Mouse (Mus musculus) heart, embryonic 13.5 days (tissue): ENCODE results near the gene Sgcd. TPM values are rescaled to one million over a fixed set of nuclear protein-coding genes. Genes with fewer than 3 reads are reported as not detected.
A peak's percentile ranks its signal among the peaks of the same experiment; 100 is the strongest.

Source experiments
- ATAC-seq: fragments of 200-750 bp; cut with Nextera tagmentation; 2 replicates; pipeline ENCODE4 v1.8.0; 2017; ENCODE audit warnings: moderate TSS enrichment; ENCODE audit not compliant: insufficient number of reproducible peaks, low FRiP score, low TSS enrichment; ENCODE audit errors: extremely low read depth
- H3K27ac ChIP-seq: fragments of 300-500 bp; sonication (generic); replicated peaks from 2 replicates; pipeline ENCODE4 v1.5.1; 2015; ENCODE audit warnings: moderate library complexity, mild to moderate bottlenecking, inconsistent platforms
- H3K27me3 ChIP-seq: fragments of 300-500 bp; sonication (generic); replicated peaks from 2 replicates; pipeline ENCODE4 v1.6.1; 2015; ENCODE audit warnings: mild to moderate bottlenecking, inconsistent platforms
- H3K36me3 ChIP-seq: fragments of 300-500 bp; sonication (generic); 2 replicates; pipeline ENCODE4 v1.6.1; 2015; ENCODE audit warnings: mild to moderate bottlenecking, inconsistent platforms
- H3K4me1 ChIP-seq: fragments of 300-500 bp; sonication (generic); 2 replicates; pipeline ENCODE4 v1.6.1; 2015; ENCODE audit warnings: inconsistent platforms
- H3K4me2 ChIP-seq: fragments of 300-500 bp; sonication (generic); 2 replicates; pipeline ENCODE4 v1.6.1; 2015; ENCODE audit warnings: inconsistent platforms, mild to moderate bottlenecking, moderate library complexity
- H3K4me3 ChIP-seq: fragments of 300-500 bp; sonication (generic); 2 replicates; pipeline ENCODE4 v1.5.1; 2015; ENCODE audit warnings: moderate library complexity, mild to moderate bottlenecking, inconsistent platforms
- H3K9ac ChIP-seq: fragments of 300-500 bp; sonication (generic); 2 replicates; pipeline ENCODE4 v1.6.1; 2015; ENCODE audit warnings: inconsistent platforms, mild to moderate bottlenecking, moderate library complexity
- H3K9me3 ChIP-seq: fragments of 300-500 bp; sonication (generic); 2 replicates; pipeline ENCODE4 v1.6.1; 2016; ENCODE audit warnings: inconsistent platforms
- WGBS: fragments of 180-500 bp; shearing (Covaris S2); methylation state at CpG from one replicate; pipeline ENCODE4 v1.1.7; 2015; ENCODE audit warnings: mixed read lengths; 5-methylcytosine and 5-hydroxymethylcytosine counted together
- polyA plus RNA-seq: library from polyadenylated mRNA; unstranded; fragments of >200 nt; fragmentation: Nextera tagmentation; extraction: Ambion mirVana; gene quantifications from 2 replicates; pipeline ENCODE4 v1.2.1, GENCODE M21; 2015

The Sgcd gene
- polyA plus RNA-seq, 1 experiment from 2014 or later: 6.0 TPM

- H3K27me3 ChIP-seq: no peaks in the 10 kb centered on the region
- no peak for ATAC-seq
- WGBS: 53% methylated on average over 1 of the region's 1 CpGs
- no peak overlapping the region for H3K4me3 ChIP-seq
- no peak overlapping the region for H3K27ac ChIP-seq
- H3K9me3 ChIP-seq: no peaks in the 10 kb centered on the region
- H3K36me3 ChIP-seq: no peaks in the 10 kb centered on the region
- H3K4me1 ChIP-seq: no peaks in the 10 kb centered on the region
- H3K4me2 ChIP-seq: no peak overlapping the region
- no peak overlapping the region for H3K9ac ChIP-seq
These were observed 915.2 kb downstream of the Sgcd start for GRCm38 (mm10) chr11:47073538-47073937.

GRCm38 (mm10) chr11:47071161-47071560 is 917.6 kb downstream of the Sgcd start:
- ATAC-seq: no peak
- H3K36me3 ChIP-seq: no peaks in the 10 kb centered on the region
- WGBS: 79% methylated on average over 2 of the region's 2 CpGs

GRCm38 (mm10) chr11:47069769-47070384 is 918.9 kb downstream of the Sgcd start:
- Histone ChIP-seq H3K4me1 (no peaks in the 10 kb centered on the region), H3K9me3 (no peaks in the 10 kb centered on the region), H3K4me2 (no peak overlapping the region), H3K9ac (no peak overlapping the region), H3K4me3 (no peak overlapping the region), H3K36me3 (no peaks in the 10 kb centered on the region), H3K27me3 (no peaks in the 10 kb centered on the region), H3K27ac (no peak overlapping the region)
- no peak for ATAC-seq
- 77% methylated on average over 2 of the region's 2 CpGs for WGBS

More at GRCm38 (mm10) chr11:47071161-47071560, 917.6 kb downstream of the Sgcd start:
- H3K27ac ChIP-seq: no peak overlapping the region
- no peak overlapping the region for H3K4me3 ChIP-seq
- H3K9ac ChIP-seq: no peak overlapping the region
- H3K4me1 ChIP-seq: no peaks in the 10 kb centered on the region
- H3K27me3 ChIP-seq: no peaks in the 10 kb centered on the region
- no peaks in the 10 kb centered on the region for H3K9me3 ChIP-seq
- H3K4me2 ChIP-seq: no peak overlapping the region

- no peak for ATAC-seq
- Histone ChIP-seq H3K9me3 (no peaks in the 10 kb centered on the region), H3K27me3 (no peaks in the 10 kb centered on the region), H3K4me2 (no peak overlapping the region), H3K9ac (no peak overlapping the region), H3K4me3 (no peak overlapping the region), H3K27ac (no peak overlapping the region), H3K4me1 (peaks cover 6% of the 10 kb centered on the region; the same call in 1 of the 2 replicates), H3K36me3 (no peaks in the 10 kb centered on the region)
- WGBS: 55% methylated on average over 4 of the region's 4 CpGs
These were observed 925.1 kb downstream of the Sgcd start for GRCm38 (mm10) chr11:47063690-47064089.

GRCm38 (mm10) chr11:47050390-47050789 is 938.4 kb downstream of the Sgcd start:
- Histone ChIP-seq H3K27ac (no peak overlapping the region), H3K9ac (no peak overlapping the region), H3K9me3 (no peaks in the 10 kb centered on the region), H3K4me1 (peaks cover 20% of the 10 kb centered on the region), H3K4me2 (no peak overlapping the region), H3K36me3 (no peaks in the 10 kb centered on the region), H3K27me3 (no peaks in the 10 kb centered on the region), H3K4me3 (no peak overlapping the region)
- ATAC-seq: no peak
- WGBS: 40% methylated on average over 2 of the region's 2 CpGs

GRCm38 (mm10) chr11:47049756-47050155 is 939.0 kb downstream of the Sgcd start:
- ATAC-seq: no peak
- 72% methylated on average over 4 of the region's 4 CpGs for WGBS

GRCm38 (mm10) chr11:47032318-47032717 is 956.5 kb downstream of the Sgcd start:
- H3K9me3 ChIP-seq: no peaks in the 10 kb centered on the region
- no peaks in the 10 kb centered on the region for H3K4me1 ChIP-seq
- H3K27me3 ChIP-seq: no peaks in the 10 kb centered on the region
- no peak overlapping the region for H3K4me3 ChIP-seq
- no peak overlapping the region for H3K9ac ChIP-seq
- 73% methylated on average over 5 of the region's 5 CpGs for WGBS
- H3K4me2 ChIP-seq: no peak overlapping the region
- H3K36me3 ChIP-seq: no peaks in the 10 kb centered on the region
- no peak overlapping the region for H3K27ac ChIP-seq
- no peak for ATAC-seq

More at GRCm38 (mm10) chr11:47049756-47050155, 939.0 kb downstream of the Sgcd start:
- no peak overlapping the region for H3K4me3 ChIP-seq
- H3K27ac ChIP-seq: no peak overlapping the region
- peaks cover 20% of the 10 kb centered on the region for H3K4me1 ChIP-seq
- peaks cover 1% of the 10 kb centered on the region; the same call in 1 of the 2 replicates for H3K36me3 ChIP-seq
- H3K27me3 ChIP-seq: no peaks in the 10 kb centered on the region
- no peak overlapping the region for H3K4me2 ChIP-seq
- H3K9ac ChIP-seq: no peak overlapping the region
- H3K9me3 ChIP-seq: peaks cover 2% of the 10 kb centered on the region

- H3K27ac ChIP-seq: no peak overlapping the region
- no peak overlapping the region for H3K4me3 ChIP-seq
- H3K4me1 ChIP-seq: peaks cover 36% of the 10 kb centered on the region
- ATAC-seq: no peak; the same call in 1 of the 2 replicates
- H3K9ac ChIP-seq: no peak overlapping the region
- H3K27me3 ChIP-seq: peaks cover 11% of the 10 kb centered on the region; the same call in 1 of the 2 replicates
- 14% methylated on average over 6 of the region's 6 CpGs for WGBS
- H3K36me3 ChIP-seq: no peaks in the 10 kb centered on the region
- H3K4me2 ChIP-seq: peak overlapping the region; percentile 42
- no peaks in the 10 kb centered on the region for H3K9me3 ChIP-seq
These were observed 967.9 kb downstream of the Sgcd start for GRCm38 (mm10) chr11:47020874-47021273.

- no peak overlapping the region for H3K4me2 ChIP-seq
- no peaks in the 10 kb centered on the region for H3K36me3 ChIP-seq
- H3K27me3 ChIP-seq: peaks cover 1% of the 10 kb centered on the region; the same call in 1 of the 2 replicates
- H3K27ac ChIP-seq: peak overlapping the region; percentile 28; the same call in 1 of the 2 replicates
- H3K9me3 ChIP-seq: no peaks in the 10 kb centered on the region
- peaks cover 54% of the 10 kb centered on the region for H3K4me1 ChIP-seq
- 10% methylated on average over 2 of the region's 2 CpGs for WGBS
- no peak overlapping the region for H3K9ac ChIP-seq
- no peak overlapping the region for H3K4me3 ChIP-seq
- no peak for ATAC-seq
These were observed 970.6 kb downstream of the Sgcd start for GRCm38 (mm10) chr11:47018139-47018538.

GRCm38 (mm10) chr11:47015683-47016082 is 973.1 kb downstream of the Sgcd start:
- 44% methylated on average over 2 of the region's 2 CpGs for WGBS
- no peaks in the 10 kb centered on the region; the same call in 1 of the 2 replicates for H3K27me3 ChIP-seq
- H3K36me3 ChIP-seq: no peaks in the 10 kb centered on the region
- H3K4me2 ChIP-seq: no peak overlapping the region
- ATAC-seq: no peak
- H3K9ac ChIP-seq: no peak overlapping the region
- no peak overlapping the region for H3K4me3 ChIP-seq
- no peaks in the 10 kb centered on the region for H3K9me3 ChIP-seq
- no peak overlapping the region for H3K27ac ChIP-seq
- peaks cover 46% of the 10 kb centered on the region for H3K4me1 ChIP-seq

GRCm38 (mm10) chr11:47014278-47014677 is 974.5 kb downstream of the Sgcd start:
- no peaks in the 10 kb centered on the region for H3K36me3 ChIP-seq
- no peaks in the 10 kb centered on the region for H3K9me3 ChIP-seq
- no peak for ATAC-seq
- H3K27ac ChIP-seq: peak overlapping the region; percentile 81
- H3K9ac ChIP-seq: peak overlapping the region; percentile 61
- no peak overlapping the region for H3K4me3 ChIP-seq
- H3K4me1 ChIP-seq: peaks cover 39% of the 10 kb centered on the region
- H3K27me3 ChIP-seq: no peaks in the 10 kb centered on the region; the same call in 1 of the 2 replicates
- H3K4me2 ChIP-seq: no peak overlapping the region

- Histone ChIP-seq H3K4me3 (no peak overlapping the region), H3K27me3 (no peaks in the 10 kb centered on the region), H3K36me3 (no peaks in the 10 kb centered on the region), H3K9me3 (no peaks in the 10 kb centered on the region), H3K4me2 (no peak overlapping the region), H3K4me1 (peaks cover 28% of the 10 kb centered on the region), H3K9ac (no peak overlapping the region), H3K27ac (no peak overlapping the region)
- ATAC-seq: no peak
These were observed 978.6 kb downstream of the Sgcd start for GRCm38 (mm10) chr11:47010166-47010565.
